Mouse (Mus musculus): ENCODE results near the gene Acan. TPM values are rescaled to one million over a fixed set of nuclear protein-coding genes. Genes with fewer than 3 reads are reported as not detected.
A peak's percentile ranks its signal among the peaks of the same experiment; 100 is the strongest.

The Acan gene
- polyA plus RNA-seq, 1 experiment, result 0.46 TPM

- DNase-seq (ENCODE audit: low read depth), result no peak
- TF ChIP-seq POLR2A (IDR thresholded peaks at IDR 0.05; ENCODE audit: borderline replicate concordance, extremely low read depth, insufficient read depth, insufficient read length, poor library complexity, severe bottlenecking) (no peak), CTCF (IDR thresholded peaks at IDR 0.05; ENCODE audit: borderline replicate concordance, extremely low read depth, insufficient read depth, insufficient read length) (no peak)
Measured at GRCm38 (mm10) chr7:79139891-79140591, 86.8 kb downstream of the Acan start.

GRCm38 (mm10) chr7:79140897-79141296, 87.6 kb downstream of the Acan start:
- TF ChIP-seq CTCF (IDR thresholded peaks at IDR 0.05; ENCODE audit: borderline replicate concordance, extremely low read depth, insufficient read depth, insufficient read length), result peak; percentile 99
- no peak for TF ChIP-seq POLR2A (IDR thresholded peaks at IDR 0.05; ENCODE audit: borderline replicate concordance, extremely low read depth, insufficient read depth, insufficient read length, poor library complexity, severe bottlenecking)
- peak; percentile 82 for DNase-seq (ENCODE audit: low read depth)

GRCm38 (mm10) chr7:79147011-79147837, 93.9 kb downstream of the Acan start:
- TF ChIP-seq CTCF (IDR thresholded peaks at IDR 0.05; ENCODE audit: borderline replicate concordance, extremely low read depth, insufficient read depth, insufficient read length), result no peak
- TF ChIP-seq POLR2A (IDR thresholded peaks at IDR 0.05; ENCODE audit: borderline replicate concordance, extremely low read depth, insufficient read depth, insufficient read length, poor library complexity, severe bottlenecking), result no peak

GRCm38 (mm10) chr7:79147931-79148653, 94.8 kb downstream of the Acan start:
- DNase-seq (ENCODE audit: low read depth), result peak; percentile 30
- no peak for TF ChIP-seq POLR2A (IDR thresholded peaks at IDR 0.05; ENCODE audit: borderline replicate concordance, extremely low read depth, insufficient read depth, insufficient read length, poor library complexity, severe bottlenecking)
- no peak for TF ChIP-seq CTCF (IDR thresholded peaks at IDR 0.05; ENCODE audit: borderline replicate concordance, extremely low read depth, insufficient read depth, insufficient read length)

More at GRCm38 (mm10) chr7:79147011-79147837, 93.9 kb downstream of the Acan start:
- DNase-seq (ENCODE audit: low read depth), result peak; percentile 13

- DNase-seq (ENCODE audit: low read depth), result peak; percentile 92
- TF ChIP-seq POLR2A (IDR thresholded peaks at IDR 0.05; ENCODE audit: borderline replicate concordance, extremely low read depth, insufficient read depth, insufficient read length, poor library complexity, severe bottlenecking) (no peak), CTCF (IDR thresholded peaks at IDR 0.05; ENCODE audit: borderline replicate concordance, extremely low read depth, insufficient read depth, insufficient read length) (no peak)
Measured at GRCm38 (mm10) chr7:79148711-79149266, 95.5 kb downstream of the Acan start, which contains the start of gene Mfge8. Mfge8 (minus strand) TSS chr7:79149060.

GRCm38 (mm10) chr7:79149522-79149921, 96.2 kb downstream of the Acan start:
- no peak for TF ChIP-seq CTCF (IDR thresholded peaks at IDR 0.05; ENCODE audit: borderline replicate concordance, extremely low read depth, insufficient read depth, insufficient read length)
- TF ChIP-seq POLR2A (IDR thresholded peaks at IDR 0.05; ENCODE audit: borderline replicate concordance, extremely low read depth, insufficient read depth, insufficient read length, poor library complexity, severe bottlenecking), result no peak
- peak; percentile 5 for DNase-seq (ENCODE audit: low read depth)

- TF ChIP-seq CTCF (IDR thresholded peaks at IDR 0.05; ENCODE audit: borderline replicate concordance, extremely low read depth, insufficient read depth, insufficient read length) (no peak), POLR2A (IDR thresholded peaks at IDR 0.05; ENCODE audit: borderline replicate concordance, extremely low read depth, insufficient read depth, insufficient read length, poor library complexity, severe bottlenecking) (no peak)
- no peak for DNase-seq (ENCODE audit: low read depth)
Measured at GRCm38 (mm10) chr7:79159406-79159805, 106.1 kb downstream of the Acan start.

Other genes starting within 250 kb of the Acan start
- 16.1 and 22.9 TPM in 2 replicates for gene Det1, start 206.2 kb upstream of the Acan start, polyA plus RNA-seq (2012; rRNA removed)
- gene Aen, start 157.6 kb upstream of the Acan start, polyA plus RNA-seq (2012; rRNA removed), result 34.3 and 34.7 TPM in 2 replicates
- 1.4 and 1.8 TPM in 2 replicates for gene Isg20, start 140.1 kb upstream of the Acan start, polyA plus RNA-seq (2012; rRNA removed)
- 2.2 and 2.6 TPM in 2 replicates for gene Hapln3, start 77.5 kb downstream of the Acan start, polyA plus RNA-seq (2012; rRNA removed)
- 129 and 131 TPM in 2 replicates for gene Mfge8, start 95.6 kb downstream of the Acan start, polyA plus RNA-seq (2012; rRNA removed)
- 15.0 and 28.7 TPM in 2 replicates for gene Abhd2, start 219.7 kb downstream of the Acan start, polyA plus RNA-seq (2012; rRNA removed)